ENCODE assay signal across 30 mouse cellular contexts in genomic region chr6:129036326-129036725, GRCm38 (mm10). TPM values are rescaled to one million over a fixed set of nuclear protein-coding genes. Genes with fewer than 3 reads are reported as not detected.
DNase-seq lines count a peak whose midpoint lies in the region; ATAC-seq and TF ChIP-seq lines count a peak whose summit lies in the region.
"Had no signal": no experiment of that assay in that cellular context is flagged by ENCODE, and none has a peak within 500 bp of the region (broad histone marks: within the 10 kb centered on the region; RNA-seq: fewer than 3 reads in every experiment).

No protein-coding gene starts in this region.

- H3K27ac ChIP-seq in heart, embryonic 16.5 days (ENCODE audit: low read length): peak overlapping the region; percentile 16; the same call in 1 of the 2 replicates
- no peak overlapping the region for H3K27ac ChIP-seq in midbrain, embryonic 11.5 days (ENCODE audit: low read depth, low read length)
- H3K27ac ChIP-seq in midbrain, embryonic 16.5 days (ENCODE audit: low read length): no peak overlapping the region
- peak overlapping the region; percentile 84 for H3K27ac ChIP-seq in bone marrow, adult 2 months (ENCODE audit: control insufficient read depth, insufficient read depth, low read depth, low read length, poor library complexity)
- H3K27ac ChIP-seq: forebrain, embryonic 13.5 days; hindbrain, embryonic 10.5 days; hindbrain, embryonic 15.5 days; kidney, postnatal 0 days; limb, embryonic 13.5 days had no signal

- H3K4me3 ChIP-seq in heart, embryonic 16.5 days (ENCODE audit: low read length): no peak overlapping the region
- no peak overlapping the region for H3K4me3 ChIP-seq in midbrain, embryonic 11.5 days (ENCODE audit: low read depth, low read length)
- no peak overlapping the region for H3K4me3 ChIP-seq in midbrain, embryonic 16.5 days (ENCODE audit: low read depth, low read length)
- no peak overlapping the region for H3K4me3 ChIP-seq in bone marrow, adult 2 months (replicated peaks; ENCODE audit: control insufficient read depth, low read depth, low read length)
- H3K4me3 ChIP-seq: forebrain, embryonic 13.5 days; heart, embryonic 12.5 days; hindbrain, embryonic 10.5 days; hindbrain, embryonic 15.5 days; limb, embryonic 13.5 days had no signal

- H3K27me3 ChIP-seq in heart, embryonic 16.5 days (ENCODE audit: control insufficient read depth, insufficient read depth, low read length): no peaks in the 10 kb centered on the region
- no peaks in the 10 kb centered on the region for H3K27me3 ChIP-seq in midbrain, embryonic 11.5 days (ENCODE audit: control insufficient read depth, insufficient read depth, low read length)
- no peaks in the 10 kb centered on the region for H3K27me3 ChIP-seq in midbrain, embryonic 16.5 days (ENCODE audit: control insufficient read depth, insufficient read depth, low read depth, low read length)
- H3K27me3 ChIP-seq: forebrain, embryonic 13.5 days; heart, embryonic 12.5 days; hindbrain, embryonic 15.5 days; limb, embryonic 13.5 days had no signal

- no peaks in the 10 kb centered on the region for H3K9me3 ChIP-seq in heart, embryonic 16.5 days (replicated peaks; ENCODE audit: control insufficient read depth, low read length)
- no peaks in the 10 kb centered on the region for H3K9me3 ChIP-seq in midbrain, embryonic 11.5 days (ENCODE audit: control insufficient read depth, low read length)
- no peaks in the 10 kb centered on the region for H3K9me3 ChIP-seq in midbrain, embryonic 16.5 days (replicated peaks; ENCODE audit: control insufficient read depth, low read length, poor library complexity, severe bottlenecking)
- H3K9me3 ChIP-seq: forebrain, embryonic 13.5 days; heart, embryonic 12.5 days; hindbrain, embryonic 10.5 days; hindbrain, embryonic 15.5 days; limb, embryonic 13.5 days had no signal

- ATAC-seq in heart, embryonic 16.5 days (replicated peaks; ENCODE audit: extremely low read depth, insufficient read depth, low FRiP score): no peak
- no peak for ATAC-seq in midbrain, embryonic 11.5 days (ENCODE audit: low FRiP score)
- no peak for ATAC-seq in midbrain, embryonic 16.5 days
- ATAC-seq in megakaryocyte progenitor cell, adult 5-6 weeks (replicated peaks; ENCODE audit: poor library complexity): 0 out of 2 replicates have a peak, but pooled peaks have one; percentile 8
- ATAC-seq: forebrain, embryonic 13.5 days; intestine, embryonic 16.5 days had no signal

- intact Hi-C loops in heart, postnatal 25 days (cut with DNase I): no loop called here

- TF ChIP-seq POLR2A in bone marrow, adult 2 months (IDR thresholded peaks at IDR 0.05; ENCODE audit: borderline replicate concordance, control insufficient read depth, low read depth, low read length): no peak

- TF ChIP-seq CTCF in bone marrow, adult 2 months (IDR thresholded peaks at IDR 0.05; ENCODE audit: control insufficient read depth, insufficient read depth, low read length): no peak

- no peaks in the 10 kb centered on the region for H3K36me3 ChIP-seq in heart, embryonic 16.5 days (ENCODE audit: control insufficient read depth, insufficient read depth)
- H3K36me3 ChIP-seq in midbrain, embryonic 11.5 days (ENCODE audit: control insufficient read depth, insufficient read depth, low read length): no peaks in the 10 kb centered on the region
- no peaks in the 10 kb centered on the region for H3K36me3 ChIP-seq in midbrain, embryonic 16.5 days (ENCODE audit: control insufficient read depth, insufficient read depth, low read length)
- H3K36me3 ChIP-seq: heart, embryonic 12.5 days; hindbrain, embryonic 10.5 days; hindbrain, embryonic 15.5 days; limb, embryonic 13.5 days had no signal

- no peak overlapping the region for H3K4me2 ChIP-seq in heart, embryonic 16.5 days (ENCODE audit: low read depth, low read length)
- no peak overlapping the region for H3K4me2 ChIP-seq in midbrain, embryonic 11.5 days
- no peak overlapping the region for H3K4me2 ChIP-seq in midbrain, embryonic 16.5 days (ENCODE audit: low read length)
- H3K4me2 ChIP-seq: forebrain, embryonic 13.5 days; heart, embryonic 12.5 days; hindbrain, embryonic 15.5 days; limb, embryonic 13.5 days had no signal

- no peaks in the 10 kb centered on the region for H3K4me1 ChIP-seq in heart, embryonic 16.5 days (ENCODE audit: control insufficient read depth, insufficient read depth, low read length)
- H3K4me1 ChIP-seq in midbrain, embryonic 11.5 days (ENCODE audit: control insufficient read depth, insufficient read depth, low read length): no peaks in the 10 kb centered on the region
- H3K4me1 ChIP-seq in midbrain, embryonic 16.5 days (ENCODE audit: control insufficient read depth, insufficient read depth, low read length): no peaks in the 10 kb centered on the region
- peaks cover 8% of the 10 kb centered on the region; the same call in 1 of the 2 replicates for H3K4me1 ChIP-seq in bone marrow, adult 2 months (ENCODE audit: control insufficient read depth, insufficient read depth, low read length)
- H3K4me1 ChIP-seq: forebrain, embryonic 13.5 days; heart, embryonic 12.5 days; hindbrain, embryonic 10.5 days; hindbrain, embryonic 15.5 days; limb, embryonic 13.5 days had no signal

- H3K9ac ChIP-seq in heart, embryonic 16.5 days (ENCODE audit: low read length): no peak overlapping the region
- no peak overlapping the region for H3K9ac ChIP-seq in midbrain, embryonic 11.5 days (ENCODE audit: low read length)
- H3K9ac ChIP-seq in midbrain, embryonic 16.5 days (ENCODE audit: low read depth, low read length): no peak overlapping the region
- H3K9ac ChIP-seq: forebrain, embryonic 13.5 days; heart, embryonic 12.5 days; hindbrain, embryonic 15.5 days; limb, embryonic 13.5 days had no signal

- no peak for DNase-seq in heart, postnatal 25 days (ENCODE audit: low spot score)
- DNase-seq in midbrain, embryonic 11.5 days (ENCODE audit: low spot score, missing footprints): peak; percentile 59
- DNase-seq in testis, postnatal 14 days (ENCODE audit: low spot score): no peak
- no peak for DNase-seq in lung, postnatal 4 days
- DNase-seq: adrenal gland, postnatal 25 days; cerebellum, adult 18-20 months; cerebellum, postnatal 14 days; gastrocnemius, postnatal 25 days; heart, adult 18-20 months; heart, postnatal 10 days; kidney, adult 8-10 months; kidney, postnatal 4 days; midbrain, embryonic 14.5 days; right cerebral cortex, postnatal 25 days had no signal

RNA-seq across cellular contexts. Expression of gene Klrb1f, which starts 9.4 kb away (rescaled TPM):
- 0.54 and 0.55 TPM in 2 replicates for polyA plus RNA-seq in heart, embryonic 16.5 days (2015; fragmentation: Nextera tagmentation; extraction: Ambion mirVana)
- total RNA-seq in heart, postnatal 25 days (2021): not detected
- polyA plus RNA-seq in midbrain, embryonic 11.5 days (2014; fragmentation: Nextera tagmentation; extraction: Ambion mirVana): 0.23 and 0.28 TPM in 2 replicates
- 0.80 and 0.87 TPM in 2 replicates for polyA plus RNA-seq in midbrain, embryonic 16.5 days (2015; fragmentation: Nextera tagmentation; extraction: Ambion mirVana)
- 3.8 TPM in 1 of 2 replicates, not detected in the other for polyA plus RNA-seq in bone marrow, adult 2 months (2011; ENCODE audit: insufficient read depth, insufficient read length, low replicate concordance, missing spikeins)
- total RNA-seq in megakaryocyte progenitor cell, adult 5-6 weeks (2015): 32.0 and 35.4 TPM in 2 replicates
- total RNA-seq in megakaryocyte progenitor cell, adult 5-6 weeks (2017): 16.3 and 23.6 TPM in 2 replicates
- total RNA-seq: adrenal gland, postnatal 25 days; gastrocnemius, postnatal 25 days; heart, adult 18-20 months; heart, postnatal 10 days; layer of hippocampus, adult 8-10 months; layer of hippocampus, postnatal 25 days; left cerebral cortex, adult 8-10 months; left cerebral cortex, postnatal 36 days had no signal
- polyA plus RNA-seq: C2C12; forebrain, embryonic 13.5 days; heart, embryonic 12.5 days; limb, embryonic 13.5 days had no signal

Comparison
In these comparisons a context has a peak if more than half of its experiments do, and no peak if none do; other contexts are left out.
1. H3K27ac ChIP-seq: peak in heart, embryonic 16.5 days (single experiment) and bone marrow, adult 2 months (single experiment); none in midbrain, embryonic 11.5 days (single experiment) and midbrain, embryonic 16.5 days (single experiment).